Mouse (Mus musculus) forebrain, embryonic 16.5 days (tissue): ENCODE results near the gene Akap2. TPM values are rescaled to one million over a fixed set of nuclear protein-coding genes. Genes with fewer than 3 reads are reported as not detected.

Source experiments
- ATAC-seq: fragments of 200-750 bp; cut with Nextera tagmentation; 2 replicates; pipeline ENCODE4 v1.8.0; 2017; ENCODE audit warnings: mild to moderate bottlenecking, moderate library complexity
- H3K27ac ChIP-seq: fragments of 300-500 bp; sonication (generic); 2 replicates; pipeline ENCODE4 v1.5.1; 2014; ENCODE audit warnings: low read length, control low read depth
- H3K27me3 ChIP-seq: fragments of 300-500 bp; sonication (generic); replicated peaks from 2 replicates; pipeline ENCODE4 v1.6.1; 2014; ENCODE audit warnings: low read length; ENCODE audit not compliant: control insufficient read depth, insufficient read depth
- H3K36me3 ChIP-seq: fragments of 300-500 bp; sonication (generic); 2 replicates; pipeline ENCODE4 v1.6.1; 2014; ENCODE audit not compliant: control insufficient read depth, insufficient read depth
- H3K4me1 ChIP-seq: fragments of 300-500 bp; sonication (generic); replicated peaks from 2 replicates; pipeline ENCODE4 v1.6.1; 2014; ENCODE audit warnings: low read length; ENCODE audit not compliant: control insufficient read depth, insufficient read depth
- H3K4me2 ChIP-seq: fragments of 300-500 bp; sonication (generic); 2 replicates; pipeline ENCODE4 v1.6.1; 2014; ENCODE audit warnings: mild to moderate bottlenecking, low read length, control low read depth
- H3K4me3 ChIP-seq: fragments of 300-500 bp; sonication (generic); replicated peaks from 2 replicates; pipeline ENCODE4 v1.5.1; 2014; ENCODE audit warnings: mild to moderate bottlenecking, low read length, control low read depth
- H3K9ac ChIP-seq: fragments of 300-500 bp; sonication (generic); replicated peaks from 2 replicates; pipeline ENCODE4 v1.6.1; 2014; ENCODE audit warnings: low read depth, low read length, control low read depth
- H3K9me3 ChIP-seq: fragments of 300-500 bp; sonication (generic); 2 replicates; pipeline ENCODE4 v1.6.1; 2016; ENCODE audit warnings: low read length; ENCODE audit not compliant: control insufficient read depth
- whole genome bisulfite sequencing: fragments of 180-500 bp; shearing (Covaris S2); extraction: QIAGEN DNeasy Blood & Tissue Kit; methylation state at CpG from one replicate; pipeline ENCODE4 v1.1.7; 2014; 5-methylcytosine and 5-hydroxymethylcytosine counted together
- polyA plus RNA-seq: library from polyadenylated mRNA; unstranded; fragments of >200 nt; fragmentation: Nextera tagmentation; extraction: Ambion mirVana; gene quantifications from 2 replicates; pipeline ENCODE4 v1.2.1, GENCODE M21; 2015

Akap2 gene
- polyA plus RNA-seq, 1 experiment from 2014 or later: 7.7 TPM

DNA sequence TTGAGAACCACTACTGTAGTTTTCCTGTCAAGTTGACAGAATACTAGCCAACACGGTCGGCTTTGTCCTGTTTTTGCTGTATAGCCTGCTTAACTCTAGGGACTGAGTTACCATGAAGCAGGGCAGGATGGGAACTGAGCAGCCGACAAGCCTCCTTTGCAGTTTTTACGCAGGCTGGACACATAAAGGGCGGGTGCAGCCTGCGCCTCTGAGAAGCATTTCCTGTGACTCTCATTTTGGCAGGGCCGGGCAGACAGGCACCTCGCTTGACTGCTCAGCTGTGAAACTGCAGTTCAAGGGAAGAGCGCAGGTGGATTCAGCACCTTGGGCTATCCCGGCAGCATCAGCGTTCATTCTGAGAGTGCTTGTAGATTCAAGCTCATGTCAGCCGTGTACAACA lies 35.9 kb upstream of the Akap2 start:
- Histone ChIP-seq H3K4me2 (no peak overlapping the region), H3K9ac (no peak overlapping the region), H3K9me3 (no peaks in the 10 kb centered on the region), H3K27ac (no peak overlapping the region), H3K27me3 (no peaks in the 10 kb centered on the region), H3K4me3 (no peak overlapping the region), H3K4me1 (no peaks in the 10 kb centered on the region), H3K36me3 (no peaks in the 10 kb centered on the region)
- 66% methylated on average over 12 of the region's 12 CpGs for WGBS
- ATAC-seq: no peak

DNA sequence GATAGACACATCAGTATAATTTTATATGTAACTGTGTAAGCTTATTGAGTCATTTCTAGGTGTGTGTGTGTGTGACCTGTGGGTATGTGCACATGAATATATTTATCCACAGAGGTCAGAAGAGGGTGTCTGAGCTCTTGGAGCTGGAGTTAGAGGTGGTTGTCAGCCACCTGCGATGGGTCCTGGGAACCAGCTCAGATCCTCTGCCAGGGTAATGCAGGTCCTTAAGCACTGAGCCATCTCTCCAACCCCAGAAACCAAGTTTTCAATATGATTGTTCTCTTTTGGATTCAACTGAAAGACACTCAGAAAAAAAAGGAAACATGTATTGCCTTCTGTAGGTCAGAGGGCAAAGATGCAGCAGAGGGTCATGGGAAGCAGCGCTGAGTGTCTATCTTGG lies 35.1 kb upstream of the Akap2 start:
- Histone ChIP-seq H3K27me3 (no peaks in the 10 kb centered on the region), H3K36me3 (no peaks in the 10 kb centered on the region), H3K9ac (no peak overlapping the region), H3K9me3 (no peaks in the 10 kb centered on the region), H3K4me1 (no peaks in the 10 kb centered on the region), H3K4me3 (no peak overlapping the region), H3K27ac (no peak overlapping the region), H3K4me2 (no peak overlapping the region)
- ATAC-seq: no peak
- 97% methylated on average over 2 of the region's 2 CpGs for WGBS

DNA sequence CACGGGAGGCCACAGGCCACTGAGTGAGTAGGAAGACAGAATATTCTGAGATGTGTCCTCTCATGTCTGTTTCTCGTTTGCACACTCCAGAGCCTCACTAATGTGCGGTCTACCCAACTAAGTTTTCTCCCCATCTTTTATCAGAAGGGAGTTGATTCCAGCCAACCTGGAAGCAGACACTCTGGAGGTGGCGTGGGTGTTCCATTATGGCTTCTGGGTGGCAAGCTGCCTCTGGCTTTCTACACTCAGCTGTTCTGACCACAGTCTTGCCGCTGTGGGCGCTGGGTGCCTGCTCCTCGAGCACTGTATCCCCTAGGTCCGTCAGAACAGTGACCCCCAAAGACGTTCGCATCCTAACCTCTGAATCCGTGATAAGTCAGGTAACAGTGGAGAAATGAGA lies 34.5 kb upstream of the Akap2 start:
- Histone ChIP-seq H3K4me1 (no peaks in the 10 kb centered on the region), H3K4me2 (no peak overlapping the region), H3K27me3 (no peaks in the 10 kb centered on the region), H3K36me3 (no peaks in the 10 kb centered on the region), H3K9ac (no peak overlapping the region), H3K4me3 (no peak overlapping the region), H3K27ac (no peak overlapping the region), H3K9me3 (no peaks in the 10 kb centered on the region)
- no peak for ATAC-seq
- WGBS: 91% methylated on average over 11 of the region's 11 CpGs

DNA sequence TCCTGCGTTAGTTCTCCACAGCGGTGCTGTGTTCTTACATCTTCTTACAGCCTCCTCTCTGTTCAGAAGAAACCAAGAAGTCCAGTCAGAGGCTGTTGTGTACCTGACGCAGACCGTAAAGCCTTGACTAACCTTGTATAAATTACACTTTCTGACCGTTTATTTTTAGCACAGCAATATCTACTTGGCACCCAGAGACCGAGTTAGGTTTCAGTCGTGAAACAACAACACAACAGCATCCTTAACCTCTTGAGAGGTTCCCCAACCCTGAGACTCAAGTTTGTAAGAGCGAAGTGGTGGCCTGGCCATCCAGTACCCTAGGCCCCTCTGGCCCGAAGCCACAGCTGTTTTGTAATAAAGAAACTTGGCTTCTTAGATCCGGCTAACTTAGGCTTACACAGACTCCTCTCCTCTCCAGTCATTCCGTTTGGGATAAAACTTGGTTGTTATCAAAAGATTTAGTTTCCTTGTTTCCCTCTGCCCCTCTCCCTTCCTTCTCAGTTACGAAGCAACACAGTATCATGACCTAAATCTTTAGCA lies 32.7 kb upstream of the Akap2 start:
- Histone ChIP-seq H3K27me3 (no peaks in the 10 kb centered on the region), H3K4me3 (no peak overlapping the region), H3K4me1 (no peaks in the 10 kb centered on the region), H3K9me3 (no peaks in the 10 kb centered on the region), H3K4me2 (no peak overlapping the region), H3K36me3 (no peaks in the 10 kb centered on the region), H3K27ac (no peak overlapping the region), H3K9ac (no peak overlapping the region)
- WGBS: 87% methylated on average over 12 of the region's 12 CpGs
- no peak for ATAC-seq

DNA sequence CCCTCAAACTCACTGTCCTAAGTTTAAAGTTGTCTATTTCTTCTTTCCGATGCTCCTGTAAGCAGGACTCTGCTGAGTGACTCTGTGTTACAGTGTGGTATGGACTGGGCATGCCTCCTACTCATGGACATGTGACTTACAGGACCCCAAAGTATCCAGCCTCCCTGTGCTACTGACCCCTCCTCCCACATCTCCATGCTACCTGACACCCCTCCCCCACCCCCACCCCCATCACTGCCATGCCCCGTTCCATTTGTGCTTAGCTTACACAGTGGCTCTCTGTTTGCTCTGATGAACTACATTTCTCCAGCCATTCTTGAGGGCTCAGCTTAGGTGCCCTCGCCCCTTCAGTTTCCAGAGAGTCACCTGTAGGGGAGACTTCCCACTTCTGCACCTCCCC lies 30.7 kb upstream of the Akap2 start:
- Histone ChIP-seq H3K27me3 (no peaks in the 10 kb centered on the region), H3K4me3 (no peak overlapping the region), H3K4me1 (no peaks in the 10 kb centered on the region), H3K9me3 (no peaks in the 10 kb centered on the region), H3K27ac (no peak overlapping the region), H3K9ac (no peak overlapping the region), H3K4me2 (no peak overlapping the region), H3K36me3 (no peaks in the 10 kb centered on the region)
- 68% methylated on average over 3 of the region's 3 CpGs for WGBS
- ATAC-seq: no peak

DNA sequence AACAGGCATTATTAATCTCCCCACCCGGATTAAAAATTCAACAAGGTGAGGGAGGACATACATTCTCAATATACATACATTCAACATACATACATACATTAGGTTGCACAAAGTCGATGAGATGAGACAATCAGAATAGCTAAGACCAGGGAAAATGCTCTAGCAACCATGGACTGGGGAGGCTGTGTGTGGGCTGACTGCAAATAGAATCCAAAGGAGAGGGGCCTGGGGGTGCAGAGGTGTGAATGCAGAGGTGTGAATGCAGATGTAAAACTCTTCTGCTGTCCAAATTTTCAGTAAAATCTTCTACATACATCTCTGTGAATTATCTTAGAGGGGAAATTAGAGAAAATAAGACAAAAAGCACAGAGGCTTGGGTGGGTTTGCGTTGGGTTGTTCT lies 29.9 kb upstream of the Akap2 start:
- no peak overlapping the region for H3K27ac ChIP-seq
- no peak for ATAC-seq
- no peak overlapping the region for H3K4me2 ChIP-seq
- no peak overlapping the region for H3K9ac ChIP-seq
- no peak overlapping the region for H3K4me3 ChIP-seq
- whole genome bisulfite sequencing: 92% methylated on average over 3 of the region's 3 CpGs
- H3K27me3 ChIP-seq: no peaks in the 10 kb centered on the region
- no peaks in the 10 kb centered on the region for H3K9me3 ChIP-seq
- no peaks in the 10 kb centered on the region for H3K4me1 ChIP-seq
- H3K36me3 ChIP-seq: no peaks in the 10 kb centered on the region

DNA sequence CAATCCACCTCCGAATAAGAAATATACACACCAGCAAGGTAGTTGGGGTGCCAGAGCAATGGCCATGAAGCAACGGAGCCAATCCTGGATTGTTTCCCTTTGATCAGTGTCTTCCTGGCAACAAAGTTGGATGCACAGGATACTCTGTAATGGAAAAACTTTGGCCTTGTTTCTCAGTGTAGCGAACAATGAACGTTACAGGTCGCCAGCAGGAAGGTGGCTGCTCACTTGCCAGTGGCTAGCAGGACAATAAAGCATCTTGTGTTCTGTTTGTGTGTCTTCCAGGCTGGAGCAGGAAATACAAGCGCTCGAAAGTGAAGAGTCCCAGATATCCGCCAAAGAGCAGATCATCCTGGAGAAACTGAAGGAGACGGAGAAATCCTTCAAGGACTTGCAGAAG lies 29.3 kb upstream of the Akap2 start:
- H3K27me3 ChIP-seq: no peaks in the 10 kb centered on the region
- H3K36me3 ChIP-seq: no peaks in the 10 kb centered on the region
- no peaks in the 10 kb centered on the region for H3K9me3 ChIP-seq
- ATAC-seq: no peak
- WGBS: 70% methylated on average over 9 of the region's 9 CpGs
- H3K4me1 ChIP-seq: no peaks in the 10 kb centered on the region
- H3K27ac ChIP-seq: no peak overlapping the region
- H3K4me3 ChIP-seq: no peak overlapping the region
- H3K4me2 ChIP-seq: no peak overlapping the region
- no peak overlapping the region for H3K9ac ChIP-seq

DNA sequence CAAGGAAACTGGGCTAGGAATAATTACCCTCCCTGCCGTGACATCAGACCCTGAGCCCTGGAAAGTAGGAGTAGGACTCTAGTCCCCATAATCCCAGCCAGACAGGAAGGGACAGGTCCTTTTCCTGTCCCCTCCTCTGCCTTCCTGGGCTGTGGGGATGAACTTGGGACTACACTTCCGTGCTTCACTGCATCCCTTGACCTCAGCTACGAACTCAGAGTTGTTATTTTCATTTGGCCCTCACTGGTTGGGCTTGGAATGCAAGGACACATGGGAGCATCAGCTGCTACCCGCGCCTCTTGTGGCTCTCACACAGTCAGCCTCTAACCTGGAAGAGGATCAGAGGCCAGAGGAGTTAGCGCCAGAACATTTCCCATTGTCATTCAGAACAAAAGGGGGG lies 27.5 kb upstream of the Akap2 start:
- Histone ChIP-seq H3K4me3 (no peak overlapping the region), H3K27ac (no peak overlapping the region), H3K4me1 (no peaks in the 10 kb centered on the region), H3K27me3 (no peaks in the 10 kb centered on the region), H3K9me3 (no peaks in the 10 kb centered on the region), H3K9ac (no peak overlapping the region), H3K4me2 (no peak overlapping the region), H3K36me3 (no peaks in the 10 kb centered on the region)
- WGBS: 82% methylated on average over 6 of the region's 6 CpGs
- ATAC-seq: no peak

DNA sequence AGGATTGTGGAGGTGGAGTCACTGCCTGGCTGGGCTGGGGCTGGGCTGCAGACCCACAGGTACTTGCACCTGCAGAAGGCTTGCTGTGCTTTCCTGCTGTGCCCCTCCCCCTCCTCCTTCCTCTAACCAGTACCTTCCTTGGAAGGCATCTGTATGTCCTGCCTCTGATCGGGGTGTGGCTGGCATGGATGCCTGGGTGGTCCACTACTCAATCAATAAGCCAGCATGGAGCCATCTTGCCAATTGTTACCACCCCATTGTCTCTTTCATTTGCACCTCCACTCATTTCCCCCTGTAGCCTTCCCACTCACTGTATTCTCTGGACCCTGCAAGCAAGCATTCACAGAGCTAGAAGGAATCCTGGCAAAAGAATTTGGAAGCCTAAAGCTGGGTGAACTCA lies 26.7 kb upstream of the Akap2 start:
- no peaks in the 10 kb centered on the region for H3K4me1 ChIP-seq
- WGBS: 45% methylated on average over 1 of the region's 1 CpGs
- no peak overlapping the region for H3K4me3 ChIP-seq

More for the DNA sequence above, 26.7 kb upstream of the Akap2 start:
- no peaks in the 10 kb centered on the region for H3K36me3 ChIP-seq
- no peaks in the 10 kb centered on the region for H3K27me3 ChIP-seq
- H3K4me2 ChIP-seq: no peak overlapping the region
- H3K9ac ChIP-seq: no peak overlapping the region
- H3K9me3 ChIP-seq: no peaks in the 10 kb centered on the region
- H3K27ac ChIP-seq: no peak overlapping the region
- ATAC-seq: no peak
